8 mouse cellular contexts compared by ENCODE assay signal in genomic region chr11:117790286-117790685, GRCm38 (mm10). TPM values are rescaled to one million over a fixed set of nuclear protein-coding genes. Genes with fewer than 3 reads are reported as not detected.
DNase-seq lines count a peak whose midpoint lies in the region; ATAC-seq and TF ChIP-seq lines count a peak whose summit lies in the region.

No protein-coding gene starts in this region.

- H3K4me3 ChIP-seq in forebrain, embryonic 11.5 days (ENCODE audit: low read depth, low read length) = no peak overlapping the region; the same call in 1 of the 2 replicates
- no peak overlapping the region for H3K4me3 ChIP-seq in forebrain, embryonic 16.5 days (replicated peaks; ENCODE audit: low read length)
- peak overlapping the region; percentile 29 for H3K4me3 ChIP-seq in intestine, embryonic 15.5 days (replicated peaks)
- H3K4me3 ChIP-seq in limb, embryonic 14.5 days (replicated peaks; ENCODE audit: low read length) = no peak overlapping the region
- no peak overlapping the region for H3K4me3 ChIP-seq in midbrain, embryonic 14.5 days (replicated peaks; ENCODE audit: low read depth, low read length)
- H3K4me3 ChIP-seq in stomach, postnatal 0 days (ENCODE audit: low read depth, low read length) = peak overlapping the region; percentile 18

- intact Hi-C loops in gastrocnemius, postnatal 36 days (cut with DNase I) = loop anchor here (1.0 kb wide), 1 partner anchor 35 kb away; the partner anchor contains the start of gene Afmid

- 0 out of 2 replicates have a peak, but pooled peaks have one; percentile 15 for ATAC-seq in forebrain, embryonic 11.5 days (replicated peaks; ENCODE audit: low FRiP score)
- no peak for ATAC-seq in forebrain, embryonic 16.5 days
- ATAC-seq in intestine, embryonic 15.5 days = peak; percentile 59
- peak; percentile 16; the same call in 1 of the 2 replicates for ATAC-seq in limb, embryonic 14.5 days (ENCODE audit: low FRiP score, low read depth)
- ATAC-seq in midbrain, embryonic 14.5 days (ENCODE audit: low FRiP score, low TSS enrichment) = no peak
- peak; percentile 46 for ATAC-seq in stomach, postnatal 0 days (ENCODE audit: low FRiP score, low TSS enrichment)

- 9% methylated on average over 13 of the region's 14 CpGs for WGBS in forebrain, embryonic 11.5 days
- WGBS in forebrain, embryonic 16.5 days = 4% methylated on average over 14 of the region's 14 CpGs
- WGBS in intestine, embryonic 15.5 days = 5% methylated on average over 14 of the region's 14 CpGs
- 7% methylated on average over 14 of the region's 14 CpGs for WGBS in limb, embryonic 14.5 days
- WGBS in midbrain, embryonic 14.5 days = 7% methylated on average over 14 of the region's 14 CpGs
- WGBS in stomach, postnatal 0 days = 8% methylated on average over 13 of the region's 14 CpGs

- no peak for TF ChIP-seq EP300 in stomach, postnatal 0 days (optimal IDR thresholded peaks at IDR 0.05)

- H3K4me1 ChIP-seq in forebrain, embryonic 11.5 days (replicated peaks; ENCODE audit: control insufficient read depth, insufficient read depth, low read length) = no peaks in the 10 kb centered on the region
- 0 out of 2 replicates have a peak, but pooled peaks cover 5% of the 10 kb centered on the region for H3K4me1 ChIP-seq in forebrain, embryonic 16.5 days (replicated peaks; ENCODE audit: control insufficient read depth, insufficient read depth, low read length)
- H3K4me1 ChIP-seq in intestine, embryonic 15.5 days (replicated peaks) = peaks cover 19% of the 10 kb centered on the region
- H3K4me1 ChIP-seq in limb, embryonic 14.5 days (ENCODE audit: control insufficient read depth, insufficient read depth, low read length) = peaks cover 11% of the 10 kb centered on the region
- 0 out of 2 replicates have a peak, but pooled peaks cover 4% of the 10 kb centered on the region for H3K4me1 ChIP-seq in midbrain, embryonic 14.5 days (ENCODE audit: control insufficient read depth, insufficient read depth, low read length)
- no peaks in the 10 kb centered on the region for H3K4me1 ChIP-seq in stomach, postnatal 0 days (replicated peaks; ENCODE audit: control insufficient read depth, insufficient read depth)

- peak; percentile 88 for DNase-seq in forebrain, embryonic 11.5 days (ENCODE audit: low spot score)
- DNase-seq in c-Kit-positive CD71-positive TER-119-negative erythroid progenitor cells, embryonic 14.5 days (ENCODE audit: low read depth) = peak; percentile 63
- peak; percentile 71 to 72 for DNase-seq in gastrocnemius, postnatal 36 days
- DNase-seq in limb, embryonic 14.5 days (ENCODE audit: low spot score) = peak; percentile 62
- peak; percentile 71 for DNase-seq in midbrain, embryonic 14.5 days
- DNase-seq in stomach, postnatal 0 days (ENCODE audit: low spot score) = peak; percentile 89

- H3K27ac ChIP-seq in forebrain, embryonic 11.5 days (ENCODE audit: low read depth, low read length) = no peak overlapping the region
- no peak overlapping the region for H3K27ac ChIP-seq in forebrain, embryonic 16.5 days (ENCODE audit: low read length)
- H3K27ac ChIP-seq in intestine, embryonic 15.5 days = peak overlapping the region; percentile 88
- H3K27ac ChIP-seq in limb, embryonic 14.5 days (replicated peaks; ENCODE audit: low read depth, low read length) = no peak overlapping the region
- H3K27ac ChIP-seq in midbrain, embryonic 14.5 days (replicated peaks; ENCODE audit: low read depth, low read length) = no peak overlapping the region
- peak overlapping the region; percentile 91 for H3K27ac ChIP-seq in stomach, postnatal 0 days (replicated peaks)

- no peak for TF ChIP-seq POLR2A in limb, embryonic 14.5 days (IDR thresholded peaks at IDR 0.05; ENCODE audit: borderline replicate concordance, extremely low read depth, insufficient read depth, insufficient read length)

- H3K4me2 ChIP-seq in forebrain, embryonic 11.5 days (ENCODE audit: low read depth, low read length, severe bottlenecking) = peak overlapping the region; percentile 30
- no peak overlapping the region for H3K4me2 ChIP-seq in forebrain, embryonic 16.5 days (ENCODE audit: low read length)
- peak overlapping the region; percentile 64 for H3K4me2 ChIP-seq in intestine, embryonic 15.5 days (replicated peaks)
- peak overlapping the region; percentile 28; the same call in 1 of the 2 replicates for H3K4me2 ChIP-seq in limb, embryonic 14.5 days (replicated peaks; ENCODE audit: low read depth, low read length, severe bottlenecking)
- peak overlapping the region; percentile 15; the same call in 1 of the 2 replicates for H3K4me2 ChIP-seq in midbrain, embryonic 14.5 days (ENCODE audit: low read length)
- peak overlapping the region; percentile 52 for H3K4me2 ChIP-seq in stomach, postnatal 0 days (replicated peaks; ENCODE audit: low read depth)

- no peaks in the 10 kb centered on the region for H3K36me3 ChIP-seq in forebrain, embryonic 11.5 days (ENCODE audit: control insufficient read depth, insufficient read depth, low read length)
- no peaks in the 10 kb centered on the region for H3K36me3 ChIP-seq in forebrain, embryonic 16.5 days (ENCODE audit: control insufficient read depth, insufficient read depth)
- no peaks in the 10 kb centered on the region for H3K36me3 ChIP-seq in intestine, embryonic 15.5 days
- no peaks in the 10 kb centered on the region for H3K36me3 ChIP-seq in limb, embryonic 14.5 days (ENCODE audit: control insufficient read depth, insufficient read depth, low read length)
- no peaks in the 10 kb centered on the region for H3K36me3 ChIP-seq in midbrain, embryonic 14.5 days (ENCODE audit: control insufficient read depth, insufficient read depth, low read length)
- H3K36me3 ChIP-seq in stomach, postnatal 0 days (ENCODE audit: control insufficient read depth, insufficient read depth, low read length) = no peaks in the 10 kb centered on the region

- H3K9ac ChIP-seq in forebrain, embryonic 11.5 days (ENCODE audit: low read length) = no peak overlapping the region
- H3K9ac ChIP-seq in forebrain, embryonic 16.5 days (replicated peaks; ENCODE audit: low read depth, low read length) = no peak overlapping the region
- no peak overlapping the region for H3K9ac ChIP-seq in intestine, embryonic 15.5 days
- no peak overlapping the region for H3K9ac ChIP-seq in limb, embryonic 14.5 days (ENCODE audit: low read depth, low read length, severe bottlenecking)
- no peak overlapping the region for H3K9ac ChIP-seq in midbrain, embryonic 14.5 days (replicated peaks; ENCODE audit: low read length)
- H3K9ac ChIP-seq in stomach, postnatal 0 days (ENCODE audit: low read length) = peak overlapping the region; percentile 43; the same call in 1 of the 2 replicates

- no peaks in the 10 kb centered on the region for H3K9me3 ChIP-seq in forebrain, embryonic 11.5 days (ENCODE audit: control insufficient read depth, low read length)
- no peaks in the 10 kb centered on the region for H3K9me3 ChIP-seq in forebrain, embryonic 16.5 days (ENCODE audit: control insufficient read depth, low read length)
- H3K9me3 ChIP-seq in intestine, embryonic 15.5 days = no peaks in the 10 kb centered on the region
- H3K9me3 ChIP-seq in limb, embryonic 14.5 days (ENCODE audit: control insufficient read depth, low read length) = no peaks in the 10 kb centered on the region
- no peaks in the 10 kb centered on the region for H3K9me3 ChIP-seq in midbrain, embryonic 14.5 days (ENCODE audit: control insufficient read depth, low read length)
- no peaks in the 10 kb centered on the region for H3K9me3 ChIP-seq in stomach, postnatal 0 days (ENCODE audit: control insufficient read depth, low read length)

- 0 out of 2 replicates have a peak, but pooled peaks cover 5% of the 10 kb centered on the region for H3K27me3 ChIP-seq in forebrain, embryonic 11.5 days (ENCODE audit: control insufficient read depth, insufficient read depth, low read length)
- no peaks in the 10 kb centered on the region; the same call in 1 of the 2 replicates for H3K27me3 ChIP-seq in forebrain, embryonic 16.5 days (replicated peaks; ENCODE audit: control insufficient read depth, insufficient read depth, low read length)
- no peaks in the 10 kb centered on the region for H3K27me3 ChIP-seq in intestine, embryonic 15.5 days (replicated peaks)
- H3K27me3 ChIP-seq in limb, embryonic 14.5 days (ENCODE audit: control insufficient read depth, insufficient read depth, low read length) = no peaks in the 10 kb centered on the region
- no peaks in the 10 kb centered on the region; the same call in 1 of the 2 replicates for H3K27me3 ChIP-seq in midbrain, embryonic 14.5 days (ENCODE audit: control insufficient read depth, insufficient read depth, low read length)
- H3K27me3 ChIP-seq in stomach, postnatal 0 days (ENCODE audit: control insufficient read depth, insufficient read depth, low read length) = no peaks in the 10 kb centered on the region

- peak; percentile 85 for TF ChIP-seq CTCF in stomach, postnatal 0 days (IDR thresholded peaks at IDR 0.05; ENCODE audit: low read depth)

RNA-seq across cellular contexts. Expression of gene 6030468B19Rik, which starts 7.2 kb away (rescaled TPM):
- polyA plus RNA-seq in forebrain, embryonic 11.5 days (2014; fragmentation: Nextera tagmentation; extraction: Ambion mirVana) = 0.60 and 1.5 TPM in 2 replicates
- not detected in 2 replicates for polyA plus RNA-seq in forebrain, embryonic 16.5 days (2015; fragmentation: Nextera tagmentation; extraction: Ambion mirVana)
- total RNA-seq in gastrocnemius, postnatal 36 days (2021) = not detected
- 1.1 and 1.2 TPM in 2 replicates for polyA plus RNA-seq in intestine, embryonic 15.5 days (2015; fragmentation: Nextera tagmentation; extraction: Ambion mirVana)
- 0.11 and 0.41 TPM in 2 replicates for polyA plus RNA-seq in limb, embryonic 14.5 days (2012; rRNA removed)
- not detected in 2 replicates for polyA plus RNA-seq in limb, embryonic 14.5 days (2014; fragmentation: Nextera tagmentation; extraction: Ambion mirVana)
- not detected in 2 replicates for polyA plus RNA-seq in midbrain, embryonic 14.5 days (2014; fragmentation: Nextera tagmentation; extraction: Ambion mirVana)
- 0.12 TPM in 1 of 2 replicates, not detected in the other for polyA plus RNA-seq in stomach, postnatal 0 days (2015; fragmentation: Nextera tagmentation; extraction: Ambion mirVana)

RNA-seq across cellular contexts. Expression of gene Tmc6, which starts 8.3 kb away (rescaled TPM):
- 5.9 and 10.0 TPM in 2 replicates for polyA plus RNA-seq in forebrain, embryonic 11.5 days (2014; fragmentation: Nextera tagmentation; extraction: Ambion mirVana)
- 2.7 and 3.3 TPM in 2 replicates for polyA plus RNA-seq in forebrain, embryonic 16.5 days (2015; fragmentation: Nextera tagmentation; extraction: Ambion mirVana)
- total RNA-seq in gastrocnemius, postnatal 36 days (2021) = 1 to 10 TPM; 5.8 to 5.9 TPM
- polyA plus RNA-seq in intestine, embryonic 15.5 days (2015; fragmentation: Nextera tagmentation; extraction: Ambion mirVana) = 28.3 and 34.7 TPM in 2 replicates
- 28.2 and 31.1 TPM in 2 replicates for polyA plus RNA-seq in limb, embryonic 14.5 days (2012; rRNA removed)
- 19.0 and 24.5 TPM in 2 replicates for polyA plus RNA-seq in limb, embryonic 14.5 days (2014; fragmentation: Nextera tagmentation; extraction: Ambion mirVana)
- polyA plus RNA-seq in midbrain, embryonic 14.5 days (2014; fragmentation: Nextera tagmentation; extraction: Ambion mirVana) = 2.4 and 3.6 TPM in 2 replicates
- 21.0 and 24.1 TPM in 2 replicates for polyA plus RNA-seq in stomach, postnatal 0 days (2015; fragmentation: Nextera tagmentation; extraction: Ambion mirVana)

RNA-seq across cellular contexts. Expression of gene Tmc8, which starts 8.4 kb away (rescaled TPM):
- 2.0 and 2.4 TPM in 2 replicates for polyA plus RNA-seq in forebrain, embryonic 11.5 days (2014; fragmentation: Nextera tagmentation; extraction: Ambion mirVana)
- polyA plus RNA-seq in forebrain, embryonic 16.5 days (2015; fragmentation: Nextera tagmentation; extraction: Ambion mirVana) = 0.78 and 0.99 TPM in 2 replicates
- total RNA-seq in gastrocnemius, postnatal 36 days (2021) = 1 to 10 TPM; 1.2 to 1.7 TPM
- 6.6 and 7.7 TPM in 2 replicates for polyA plus RNA-seq in intestine, embryonic 15.5 days (2015; fragmentation: Nextera tagmentation; extraction: Ambion mirVana)
- 3.1 and 4.6 TPM in 2 replicates for polyA plus RNA-seq in limb, embryonic 14.5 days (2012; rRNA removed)
- polyA plus RNA-seq in limb, embryonic 14.5 days (2014; fragmentation: Nextera tagmentation; extraction: Ambion mirVana) = 1.1 and 1.2 TPM in 2 replicates
- 0.32 and 0.66 TPM in 2 replicates for polyA plus RNA-seq in midbrain, embryonic 14.5 days (2014; fragmentation: Nextera tagmentation; extraction: Ambion mirVana)
- polyA plus RNA-seq in stomach, postnatal 0 days (2015; fragmentation: Nextera tagmentation; extraction: Ambion mirVana) = 8.9 and 10.0 TPM in 2 replicates

RNA-seq across cellular contexts. Expression of gene Gm20708, which starts 19.2 kb away (rescaled TPM):
- polyA plus RNA-seq in forebrain, embryonic 11.5 days (2014; fragmentation: Nextera tagmentation; extraction: Ambion mirVana) = 0.55 and 0.87 TPM in 2 replicates
- polyA plus RNA-seq in forebrain, embryonic 16.5 days (2015; fragmentation: Nextera tagmentation; extraction: Ambion mirVana) = 0.19 and 0.90 TPM in 2 replicates
- total RNA-seq in gastrocnemius, postnatal 36 days (2021) = under 1 TPM; 0.57 to 0.89 TPM
- 0.26 and 0.38 TPM in 2 replicates for polyA plus RNA-seq in intestine, embryonic 15.5 days (2015; fragmentation: Nextera tagmentation; extraction: Ambion mirVana)
- polyA plus RNA-seq in limb, embryonic 14.5 days (2012; rRNA removed) = 0.17 and 0.62 TPM in 2 replicates
- polyA plus RNA-seq in limb, embryonic 14.5 days (2014; fragmentation: Nextera tagmentation; extraction: Ambion mirVana) = 0.59 and 0.92 TPM in 2 replicates
- polyA plus RNA-seq in midbrain, embryonic 14.5 days (2014; fragmentation: Nextera tagmentation; extraction: Ambion mirVana) = 0.47 and 1.4 TPM in 2 replicates
- polyA plus RNA-seq in stomach, postnatal 0 days (2015; fragmentation: Nextera tagmentation; extraction: Ambion mirVana) = 0.18 and 0.24 TPM in 2 replicates

RNA-seq across cellular contexts. Expression of gene Syngr2, which starts 19.2 kb away (rescaled TPM):
- 32.7 and 36.6 TPM in 2 replicates for polyA plus RNA-seq in forebrain, embryonic 11.5 days (2014; fragmentation: Nextera tagmentation; extraction: Ambion mirVana)
- polyA plus RNA-seq in forebrain, embryonic 16.5 days (2015; fragmentation: Nextera tagmentation; extraction: Ambion mirVana) = 13.1 and 14.4 TPM in 2 replicates
- total RNA-seq in gastrocnemius, postnatal 36 days (2021) = 100 to 1,000 TPM; 155 to 161 TPM
- polyA plus RNA-seq in intestine, embryonic 15.5 days (2015; fragmentation: Nextera tagmentation; extraction: Ambion mirVana) = 135 and 151 TPM in 2 replicates
- 41.4 and 58.5 TPM in 2 replicates for polyA plus RNA-seq in limb, embryonic 14.5 days (2012; rRNA removed)
- 68.3 and 75.8 TPM in 2 replicates for polyA plus RNA-seq in limb, embryonic 14.5 days (2014; fragmentation: Nextera tagmentation; extraction: Ambion mirVana)
- 8.2 and 18.9 TPM in 2 replicates for polyA plus RNA-seq in midbrain, embryonic 14.5 days (2014; fragmentation: Nextera tagmentation; extraction: Ambion mirVana)
- polyA plus RNA-seq in stomach, postnatal 0 days (2015; fragmentation: Nextera tagmentation; extraction: Ambion mirVana) = 165 and 183 TPM in 2 replicates

Comparison
In these comparisons a context has a peak if more than half of its experiments do, and no peak if none do; other contexts are left out.
1. ATAC-seq: peak in forebrain, embryonic 11.5 days (single experiment), intestine, embryonic 15.5 days (single experiment), limb, embryonic 14.5 days (single experiment) and stomach, postnatal 0 days (single experiment); none in forebrain, embryonic 16.5 days (single experiment) and midbrain, embryonic 14.5 days (single experiment).
2. H3K27ac ChIP-seq: peak in intestine, embryonic 15.5 days (single experiment) and stomach, postnatal 0 days (single experiment); none in forebrain, embryonic 11.5 days (single experiment), forebrain, embryonic 16.5 days (single experiment), limb, embryonic 14.5 days (single experiment) and midbrain, embryonic 14.5 days (single experiment).
3. H3K4me3 ChIP-seq: peak in intestine, embryonic 15.5 days (single experiment) and stomach, postnatal 0 days (single experiment); none in forebrain, embryonic 11.5 days (single experiment), forebrain, embryonic 16.5 days (single experiment), limb, embryonic 14.5 days (single experiment) and midbrain, embryonic 14.5 days (single experiment).
4. Peak in every context shown above with its lines, with median percentiles within 50 percentile points of each other: DNase-seq.